Mouse (Mus musculus) testis, adult 2 months (tissue): ENCODE measurements at regions not wholly inside any gene's neighbourhood (a gene's known extent, or its start where the extent isn't known, plus 50 kb on each side); places are given as distances from the start of the nearest gene placed in this dataset.

Experiments
- CTCF ChIP-seq: fragments of 200-500 bp; IDR thresholded peaks from 2 replicates; pipeline ENCODE4 v1.5.1; 2012; ENCODE audit warnings: low read depth, mild to moderate bottlenecking, inconsistent platforms, low read length, moderate library complexity; ENCODE audit not compliant: control insufficient read depth, insufficient read depth, insufficient replicate concordance
- POLR2A ChIP-seq: fragments of 200-500 bp; IDR thresholded peaks from 2 replicates; pipeline ENCODE4 v1.6.1; 2012; ENCODE audit warnings: low read depth, mild to moderate bottlenecking, inconsistent platforms, low read length, moderate library complexity; ENCODE audit not compliant: control insufficient read depth

GRCm38 (mm10) chr13:38291487-38291886 lies 53.4 kb upstream of the Bmp6 start:
- TF ChIP-seq CTCF = no peak
- no peak for TF ChIP-seq POLR2A
